Mouse (Mus musculus) myocyte (in vitro differentiated cells): ENCODE data around the gene Tbxas1.

Source experiments
- E2F4 ChIP-seq: IDR thresholded peaks from one replicate; pipeline ENCODE4 v1.6.1; 2011; ENCODE audit warnings: mild to moderate bottlenecking, control low read depth, moderate library complexity; ENCODE audit not compliant: insufficient read depth
- MYOD1 ChIP-seq, 3 experiments: IDR thresholded peaks; one replicate each; pipeline ENCODE4 v1.6.1; 2011; ENCODE audit warnings: control low read depth in 2 of 3, low read depth in 2 of 3, mild to moderate bottlenecking in 2 of 3, moderate library complexity in 1 of 3; ENCODE audit not compliant: insufficient read length in 2 of 3, control insufficient read depth in 1 of 3
- TCF3 ChIP-seq: IDR thresholded peaks from one replicate; pipeline ENCODE4 v1.6.1; 2011; ENCODE audit warnings: low read depth, control low read depth; ENCODE audit not compliant: insufficient read length

DNA sequence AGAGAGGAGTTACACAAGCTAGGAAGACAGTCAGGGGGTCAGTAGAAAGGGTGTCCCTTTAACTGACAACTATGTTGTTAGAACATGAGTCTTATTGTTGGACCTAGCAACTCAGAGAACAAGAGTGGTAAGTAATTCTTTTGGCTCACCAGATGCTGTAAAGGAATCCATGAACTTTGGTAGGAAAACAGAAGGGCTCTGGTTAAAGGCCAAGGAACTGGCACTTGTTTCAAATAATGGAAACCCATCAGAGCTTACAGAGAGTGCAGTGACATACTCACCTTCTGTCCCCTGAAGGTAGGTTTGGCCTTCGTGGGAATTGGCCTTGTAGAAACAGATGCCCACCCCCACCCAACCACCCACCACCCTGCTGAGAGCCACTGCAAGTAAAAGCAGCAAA, 97.6 kb downstream of the Tbxas1 start:
- no peak for TF ChIP-seq E2F4
- no peak for TF ChIP-seq TCF3
- no peak for TF ChIP-seq MYOD1 (IDR thresholded peaks at IDR 0.05; ENCODE audit: control insufficient read depth in 1 of 3, insufficient read length in 2 of 3, low read depth in 2 of 3)
